In the genomic region with DNA sequence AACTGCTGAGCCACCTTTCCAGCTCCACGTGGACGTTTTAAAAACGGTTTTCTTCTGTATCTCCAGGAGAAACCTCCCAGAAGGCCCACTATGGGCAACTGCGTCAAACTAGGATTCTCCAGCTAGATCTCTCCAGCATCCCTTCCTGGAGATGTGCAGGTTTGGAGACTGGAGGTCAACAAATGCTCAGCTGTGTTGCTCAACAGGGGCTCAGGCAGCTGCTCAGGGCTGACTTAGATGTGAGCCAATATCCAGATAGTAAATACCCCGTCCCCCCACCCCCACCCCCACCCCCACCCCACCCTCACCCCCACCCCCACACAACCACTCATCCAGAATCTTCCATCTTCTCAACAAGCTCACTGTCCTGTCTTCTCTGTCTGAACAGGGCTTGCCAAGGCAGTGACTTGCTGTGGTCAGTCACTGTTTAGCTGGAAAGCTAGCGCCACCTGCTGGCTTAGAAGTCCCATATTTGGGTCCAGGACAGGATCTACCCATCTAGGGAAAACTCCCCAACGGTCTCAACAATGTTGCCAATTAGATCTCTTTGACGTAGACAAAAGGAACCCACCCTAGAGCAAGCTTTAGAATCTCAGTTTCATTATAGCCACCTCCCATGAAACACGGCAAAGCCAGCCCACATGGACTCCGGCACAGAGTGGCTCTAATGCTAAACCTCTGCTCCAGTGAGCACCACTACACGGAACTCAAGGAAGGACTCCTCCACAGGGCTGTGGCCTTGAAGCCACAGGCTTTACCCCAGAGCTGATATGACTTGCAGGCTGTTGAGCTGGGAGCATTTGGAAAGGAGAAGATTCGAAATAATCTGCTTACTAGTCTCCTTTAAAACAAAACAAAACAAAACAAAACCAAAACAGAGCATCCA, we compare ENCODE assay signal across 8 mouse cellular contexts.
DNase-seq lines count a peak whose midpoint lies in the region; ATAC-seq lines count a peak whose summit lies in the region.

No protein-coding gene starts in this region.

- WGBS in limb, embryonic 10.5 days = 60% methylated on average over 12 of the region's 12 CpGs
- WGBS in neural tube, embryonic 11.5 days = 56% methylated on average over 12 of the region's 12 CpGs

- no peak overlapping the region for H3K4me3 ChIP-seq in limb, embryonic 10.5 days
- H3K4me3 ChIP-seq in neural tube, embryonic 11.5 days (ENCODE audit: low read depth, low read length) = no peak overlapping the region

- H3K9me3 ChIP-seq in limb, embryonic 10.5 days (replicated peaks) = no peaks in the 10 kb centered on the region
- H3K9me3 ChIP-seq in neural tube, embryonic 11.5 days (ENCODE audit: control insufficient read depth, low read length) = no peaks in the 10 kb centered on the region

- no peak overlapping the region for H3K27ac ChIP-seq in limb, embryonic 10.5 days
- H3K27ac ChIP-seq in neural tube, embryonic 11.5 days (ENCODE audit: low read depth, low read length) = no peak overlapping the region

- peaks cover 13% of the 10 kb centered on the region for H3K4me1 ChIP-seq in limb, embryonic 10.5 days
- H3K4me1 ChIP-seq in neural tube, embryonic 11.5 days (ENCODE audit: control insufficient read depth, insufficient read depth, low read length) = no peaks in the 10 kb centered on the region

- peak; percentile 84 to 94 for DNase-seq in left cerebral cortex, adult 18-20 months (ENCODE audit: low spot score in 2 of 2)
- DNase-seq in left cerebral cortex, adult 11 months (ENCODE audit: low spot score) = no peak
- DNase-seq in embryo, embryonic 11 days = peak; percentile 92
- peak; percentile 59 to 84 for DNase-seq in gastrocnemius, postnatal 4 days (ENCODE audit: low spot score in 2 of 2)
- DNase-seq in kidney, adult 18-20 months = peak; percentile 80
- peak; percentile 85 for DNase-seq in limb, embryonic 10.5 days (ENCODE audit: low spot score)
- DNase-seq in neural tube, embryonic 11.5 days (ENCODE audit: low spot score) = peak; percentile 76
- DNase-seq in testis, postnatal 10 days (ENCODE audit: low spot score) = peak; percentile 92

- no peak overlapping the region for H3K9ac ChIP-seq in neural tube, embryonic 11.5 days (ENCODE audit: low read length)

- H3K27me3 ChIP-seq in limb, embryonic 10.5 days (ENCODE audit: low read depth, poor library complexity, severe bottlenecking) = no peaks in the 10 kb centered on the region
- no peaks in the 10 kb centered on the region for H3K27me3 ChIP-seq in neural tube, embryonic 11.5 days (ENCODE audit: control insufficient read depth, insufficient read depth, low read length)

- H3K36me3 ChIP-seq in limb, embryonic 10.5 days = no peaks in the 10 kb centered on the region
- no peaks in the 10 kb centered on the region for H3K36me3 ChIP-seq in neural tube, embryonic 11.5 days (ENCODE audit: control insufficient read depth, insufficient read depth, low read length)

- ATAC-seq in neural tube, embryonic 11.5 days (ENCODE audit: insufficient read depth, low FRiP score, low TSS enrichment) = 0 out of 2 replicates have a peak, but pooled peaks have one; percentile 48

- H3K4me2 ChIP-seq in neural tube, embryonic 11.5 days (ENCODE audit: low read depth) = no peak overlapping the region
